In the genomic region with DNA sequence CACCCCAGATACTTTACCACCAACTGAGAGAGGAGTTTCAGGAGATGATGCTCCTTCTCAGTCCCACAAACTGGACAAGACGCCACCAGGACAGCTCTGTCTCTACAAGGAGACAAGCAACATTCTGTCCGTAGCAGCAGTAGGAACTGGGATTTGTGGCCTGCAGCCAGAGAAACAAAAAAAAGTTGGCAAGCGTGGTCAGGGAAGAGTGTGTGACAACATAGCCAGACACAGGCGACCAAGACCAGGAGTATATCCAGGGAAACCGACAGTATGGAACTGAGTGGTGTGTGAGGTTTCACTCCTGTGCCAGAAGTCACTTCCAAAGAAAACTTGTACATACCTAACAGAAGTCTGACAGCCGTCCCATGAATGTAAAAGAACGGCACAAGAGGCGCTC, we compare ENCODE assay signal across 8 mouse cellular contexts. TPM values are rescaled to one million over a fixed set of nuclear protein-coding genes. Genes with fewer than 3 reads are reported as not detected.
DNase-seq lines count a peak whose midpoint lies in the region; ATAC-seq and TF ChIP-seq lines count a peak whose summit lies in the region.

No protein-coding gene starts in this region.

- intact Hi-C loops in heart, postnatal 14 days (cut with DNase I) = loop anchor here (5.0 kb wide), 1 partner anchor 77 kb away; no protein-coding TSS in a partner anchor
- intact Hi-C loops in left cerebral cortex, adult 2 months (cut with DNase I) = loop anchor here (5.0 kb wide), 1 partner anchor 137 kb away; no protein-coding TSS in a partner anchor

- H3K4me1 ChIP-seq in midbrain, embryonic 14.5 days (ENCODE audit: control insufficient read depth, insufficient read depth, low read length) = no peaks in the 10 kb centered on the region
- peaks cover 4% of the 10 kb centered on the region; the same call in 1 of the 2 replicates for H3K4me1 ChIP-seq in midbrain, embryonic 10.5 days
- H3K4me1 ChIP-seq in intestine, embryonic 15.5 days (replicated peaks) = 0 out of 2 replicates have a peak, but pooled peaks cover 3% of the 10 kb centered on the region

- no peak overlapping the region for H3K4me2 ChIP-seq in midbrain, embryonic 14.5 days (ENCODE audit: low read length)
- H3K4me2 ChIP-seq in intestine, embryonic 15.5 days (replicated peaks) = no peak overlapping the region

- no peaks in the 10 kb centered on the region for H3K9me3 ChIP-seq in midbrain, embryonic 14.5 days (ENCODE audit: control insufficient read depth, low read length)
- H3K9me3 ChIP-seq in midbrain, embryonic 10.5 days (replicated peaks) = peaks cover 8% of the 10 kb centered on the region; the same call in 1 of the 2 replicates
- H3K9me3 ChIP-seq in intestine, embryonic 15.5 days = no peaks in the 10 kb centered on the region

- TF ChIP-seq CTCF in left cerebral cortex, adult 2 months (IDR thresholded peaks at IDR 0.05) = no peak

- no peak for ATAC-seq in midbrain, embryonic 14.5 days (ENCODE audit: low FRiP score, low TSS enrichment)
- ATAC-seq in intestine, embryonic 15.5 days = no peak

- H3K9ac ChIP-seq in midbrain, embryonic 14.5 days (replicated peaks; ENCODE audit: low read length) = no peak overlapping the region
- no peak overlapping the region for H3K9ac ChIP-seq in intestine, embryonic 15.5 days

- peaks cover 17% of the 10 kb centered on the region; the same call in 1 of the 2 replicates for H3K36me3 ChIP-seq in midbrain, embryonic 14.5 days (ENCODE audit: control insufficient read depth, insufficient read depth, low read length)
- H3K36me3 ChIP-seq in midbrain, embryonic 10.5 days = peaks cover 32% of the 10 kb centered on the region
- no peaks in the 10 kb centered on the region for H3K36me3 ChIP-seq in intestine, embryonic 15.5 days

- DNase-seq in cerebellum, postnatal 14 days = peak; percentile 88 to 91
- no peak for DNase-seq in cerebellum, adult 9-11 months
- DNase-seq in midbrain, embryonic 14.5 days = peak; percentile 27
- no peak for DNase-seq in midbrain, embryonic 10.5 days (ENCODE audit: low spot score)
- peak; percentile 78 to 86 for DNase-seq in heart, postnatal 14 days
- peak; percentile 24 for DNase-seq in ovary, postnatal 36 days (ENCODE audit: low spot score)
- DNase-seq in left cerebral cortex, adult 2 months (ENCODE audit: extremely low spot score in 1 of 2, low spot score in 2 of 2) = no peak

- H3K4me3 ChIP-seq in midbrain, embryonic 14.5 days (replicated peaks; ENCODE audit: low read depth, low read length) = no peak overlapping the region
- H3K4me3 ChIP-seq in midbrain, embryonic 10.5 days = no peak overlapping the region
- no peak overlapping the region for H3K4me3 ChIP-seq in intestine, embryonic 15.5 days (replicated peaks)
- no peak overlapping the region for H3K4me3 ChIP-seq in left cerebral cortex, adult 2 months

- no peaks in the 10 kb centered on the region for H3K27me3 ChIP-seq in midbrain, embryonic 14.5 days (ENCODE audit: control insufficient read depth, insufficient read depth, low read length)
- no peaks in the 10 kb centered on the region for H3K27me3 ChIP-seq in midbrain, embryonic 10.5 days (ENCODE audit: low read depth, poor library complexity, severe bottlenecking)
- no peaks in the 10 kb centered on the region for H3K27me3 ChIP-seq in intestine, embryonic 15.5 days (replicated peaks)

- WGBS in midbrain, embryonic 14.5 days = 85% methylated on average over 8 of the region's 8 CpGs
- 86% methylated on average over 8 of the region's 8 CpGs for WGBS in midbrain, embryonic 10.5 days
- WGBS in intestine, embryonic 15.5 days = 60% methylated on average over 8 of the region's 8 CpGs

- H3K27ac ChIP-seq in midbrain, embryonic 14.5 days (replicated peaks; ENCODE audit: low read depth, low read length) = no peak overlapping the region
- no peak overlapping the region for H3K27ac ChIP-seq in midbrain, embryonic 10.5 days (replicated peaks)
- no peak overlapping the region for H3K27ac ChIP-seq in intestine, embryonic 15.5 days
- H3K27ac ChIP-seq in left cerebral cortex, adult 2 months = no peak overlapping the region

RNA-seq across cellular contexts. Expression of a gene that starts 14.5 kb away (rescaled TPM):
- polyA plus RNA-seq in midbrain, embryonic 14.5 days (2014; fragmentation: Nextera tagmentation; extraction: Ambion mirVana) = 205 and 243 TPM in 2 replicates
- polyA plus RNA-seq in midbrain, embryonic 10.5 days (2016; fragmentation: Nextera tagmentation; extraction: Ambion mirVana) = 77.7 and 85.5 TPM in 2 replicates
- total RNA-seq in heart, postnatal 14 days (2021) = 1 to 10 TPM; 6.2 to 6.4 TPM
- polyA plus RNA-seq in intestine, embryonic 15.5 days (2015; fragmentation: Nextera tagmentation; extraction: Ambion mirVana) = 39.9 and 44.4 TPM in 2 replicates
- total RNA-seq in left cerebral cortex, adult 2 months (2021) = 10 to 100 TPM; 33.6 to 36.1 TPM

Comparison
In these comparisons a context has a peak if more than half of its experiments do, and no peak if none do; other contexts are left out.
1. DNase-seq: peak in cerebellum, postnatal 14 days (2 of 2), midbrain, embryonic 14.5 days (single experiment), heart, postnatal 14 days (2 of 2) and ovary, postnatal 36 days (single experiment); none in cerebellum, adult 9-11 months (single experiment), midbrain, embryonic 10.5 days (single experiment) and left cerebral cortex, adult 2 months (0 of 2).